Mouse (Mus musculus): ENCODE results near the gene Psmd4. TPM values are rescaled to one million over a fixed set of nuclear protein-coding genes. Genes with fewer than 3 reads are reported as not detected.

Gene Psmd4
- 279 and 281 TPM in 2 replicates for polyA plus RNA-seq (2015; fragmentation: Nextera tagmentation; extraction: Ambion mirVana)

GRCm38 (mm10) chr3:95042166-95042837 is at the start of gene Psmd4:
Psmd4 (minus strand) TSS chr3:95042614.
- H3K4me2 ChIP-seq (replicated peaks; ENCODE audit: low read depth, low read length), result peak within 1 kb of the TSS; percentile 70
- H3K9me3 ChIP-seq (ENCODE audit: low read length), result no peaks in the 10 kb centered on the region
- H3K36me3 ChIP-seq (ENCODE audit: insufficient read depth, low read length), result peaks cover 6% of the 10 kb centered on the region; the same call in 1 of the 2 replicates
- no peaks in the 10 kb centered on the region for H3K27me3 ChIP-seq (ENCODE audit: insufficient read depth, low read length)
- peak; percentile 99 for ATAC-seq (ENCODE audit: low FRiP score, low TSS enrichment)
- H3K9ac ChIP-seq (replicated peaks; ENCODE audit: low read length), result peak within 1 kb of the TSS; percentile 69
- H3K4me3 ChIP-seq (ENCODE audit: low read length), result peak within 1 kb of the TSS; percentile 64
- H3K4me1 ChIP-seq (ENCODE audit: insufficient read depth, low read length), result peaks cover 7% of the 10 kb centered on the region
- H3K27ac ChIP-seq (ENCODE audit: low read length), result peak within 1 kb of the TSS; percentile 69
- under 1% methylated on average over 36 of the region's 36 CpGs for WGBS

DNA sequence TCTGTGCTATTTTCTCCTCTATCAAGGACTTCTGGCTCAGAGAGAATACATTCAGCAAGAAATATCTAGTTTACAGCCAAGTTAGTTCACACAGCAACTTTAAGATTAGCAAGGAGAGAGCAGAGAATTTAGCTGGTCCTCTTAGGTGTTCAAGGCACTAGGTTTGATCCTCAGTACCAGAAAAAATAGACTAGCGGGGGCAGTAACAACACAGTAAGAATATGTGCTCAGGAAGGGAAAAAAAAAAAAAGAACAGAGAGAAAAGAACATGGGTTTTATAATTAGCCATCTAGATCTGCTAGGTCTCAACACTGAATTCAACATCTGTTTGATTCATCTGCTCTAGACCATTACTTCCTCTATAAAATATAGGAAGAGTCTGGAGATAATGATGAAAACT is 45.7 kb upstream of the Psmd4 start:
- no peak for ATAC-seq (ENCODE audit: low FRiP score, low TSS enrichment)
- no peak overlapping the region for H3K4me3 ChIP-seq (ENCODE audit: low read length)
- no peak overlapping the region for H3K27ac ChIP-seq (ENCODE audit: low read length)
- 96% methylated on average over 1 of the region's 1 CpGs for WGBS
- 0 out of 2 replicates have a peak, but pooled peaks cover 6% of the 10 kb centered on the region for H3K36me3 ChIP-seq (ENCODE audit: insufficient read depth, low read length)
- no peaks in the 10 kb centered on the region for H3K27me3 ChIP-seq (ENCODE audit: insufficient read depth, low read length)
- H3K4me1 ChIP-seq (ENCODE audit: insufficient read depth, low read length), result no peaks in the 10 kb centered on the region
- no peak overlapping the region for H3K9ac ChIP-seq (replicated peaks; ENCODE audit: low read length)
- H3K4me2 ChIP-seq (replicated peaks; ENCODE audit: low read depth, low read length), result no peak overlapping the region
- no peaks in the 10 kb centered on the region for H3K9me3 ChIP-seq (ENCODE audit: low read length)

DNA sequence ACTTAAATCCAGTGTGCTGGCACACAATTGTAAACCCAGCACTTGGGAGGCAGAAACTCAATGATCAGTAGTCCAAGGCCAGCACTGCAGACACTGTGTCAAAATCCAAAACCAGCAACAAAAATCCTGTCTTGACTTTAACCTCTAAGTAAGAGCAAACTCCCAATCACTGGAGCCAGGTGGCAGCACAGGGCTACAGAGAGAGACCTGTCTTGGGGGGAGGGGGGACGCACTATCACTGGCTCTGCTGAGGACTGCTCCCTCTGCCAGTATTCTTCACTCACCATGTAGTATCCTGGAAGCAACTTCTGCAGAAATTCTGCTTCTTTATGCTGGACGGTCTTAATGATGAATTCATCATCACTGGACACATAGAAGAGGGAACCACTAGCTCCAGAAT is 29.2 kb upstream of the Psmd4 start:
- Histone ChIP-seq H3K4me3 (ENCODE audit: low read length) (no peak overlapping the region), H3K9ac (replicated peaks; ENCODE audit: low read length) (no peak overlapping the region), H3K4me1 (ENCODE audit: insufficient read depth, low read length) (no peaks in the 10 kb centered on the region), H3K9me3 (ENCODE audit: low read length) (no peaks in the 10 kb centered on the region), H3K36me3 (ENCODE audit: insufficient read depth, low read length) (peaks cover 76% of the 10 kb centered on the region), H3K4me2 (replicated peaks; ENCODE audit: low read depth, low read length) (no peak overlapping the region), H3K27me3 (ENCODE audit: insufficient read depth, low read length) (no peaks in the 10 kb centered on the region), H3K27ac (ENCODE audit: low read length) (no peak overlapping the region)
- WGBS, result 83% methylated on average over 2 of the region's 2 CpGs
- no peak for ATAC-seq (ENCODE audit: low FRiP score, low TSS enrichment)

DNA sequence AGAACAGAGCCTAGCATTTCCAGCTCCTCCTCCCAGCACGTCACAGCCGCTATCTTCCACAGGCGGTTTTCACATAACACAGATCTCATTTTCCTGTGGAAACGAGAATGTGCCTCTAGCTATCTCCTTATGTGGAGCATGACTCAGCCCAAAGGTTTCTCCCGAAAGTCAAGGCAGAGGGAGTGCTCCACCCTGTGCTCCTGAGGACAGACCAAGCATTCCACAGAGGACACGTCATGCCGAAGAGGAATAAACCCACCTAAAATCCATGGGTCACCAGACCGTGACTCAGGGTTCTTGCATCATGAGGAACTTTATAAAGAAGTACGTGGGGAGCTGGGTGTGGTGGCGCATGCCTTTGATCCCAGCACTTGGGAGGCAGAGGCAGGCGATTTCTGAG is 24.2 kb upstream of the Psmd4 start:
- WGBS, result 90% methylated on average over 11 of the region's 11 CpGs
- Histone ChIP-seq H3K4me3 (ENCODE audit: low read length) (no peak overlapping the region), H3K4me2 (replicated peaks; ENCODE audit: low read depth, low read length) (no peak overlapping the region), H3K27ac (ENCODE audit: low read length) (no peak overlapping the region), H3K4me1 (ENCODE audit: insufficient read depth, low read length) (no peaks in the 10 kb centered on the region), H3K27me3 (ENCODE audit: insufficient read depth, low read length) (no peaks in the 10 kb centered on the region), H3K9me3 (ENCODE audit: low read length) (no peaks in the 10 kb centered on the region), H3K36me3 (ENCODE audit: insufficient read depth, low read length) (peaks cover 79% of the 10 kb centered on the region), H3K9ac (replicated peaks; ENCODE audit: low read length) (no peak overlapping the region)
- ATAC-seq (ENCODE audit: low FRiP score, low TSS enrichment), result no peak

GRCm38 (mm10) chr3:95066095-95066494 is 23.7 kb upstream of the Psmd4 start:
- no peaks in the 10 kb centered on the region for H3K27me3 ChIP-seq (ENCODE audit: insufficient read depth, low read length)
- H3K4me2 ChIP-seq (replicated peaks; ENCODE audit: low read depth, low read length), result no peak overlapping the region
- ATAC-seq (ENCODE audit: low FRiP score, low TSS enrichment), result no peak
- H3K4me3 ChIP-seq (ENCODE audit: low read length), result no peak overlapping the region
- no peak overlapping the region for H3K9ac ChIP-seq (replicated peaks; ENCODE audit: low read length)
- no peak overlapping the region for H3K27ac ChIP-seq (ENCODE audit: low read length)
- peaks cover 79% of the 10 kb centered on the region for H3K36me3 ChIP-seq (ENCODE audit: insufficient read depth, low read length)
- no peaks in the 10 kb centered on the region for H3K9me3 ChIP-seq (ENCODE audit: low read length)
- WGBS, result 87% methylated on average over 6 of the region's 6 CpGs
- H3K4me1 ChIP-seq (ENCODE audit: insufficient read depth, low read length), result no peaks in the 10 kb centered on the region

DNA sequence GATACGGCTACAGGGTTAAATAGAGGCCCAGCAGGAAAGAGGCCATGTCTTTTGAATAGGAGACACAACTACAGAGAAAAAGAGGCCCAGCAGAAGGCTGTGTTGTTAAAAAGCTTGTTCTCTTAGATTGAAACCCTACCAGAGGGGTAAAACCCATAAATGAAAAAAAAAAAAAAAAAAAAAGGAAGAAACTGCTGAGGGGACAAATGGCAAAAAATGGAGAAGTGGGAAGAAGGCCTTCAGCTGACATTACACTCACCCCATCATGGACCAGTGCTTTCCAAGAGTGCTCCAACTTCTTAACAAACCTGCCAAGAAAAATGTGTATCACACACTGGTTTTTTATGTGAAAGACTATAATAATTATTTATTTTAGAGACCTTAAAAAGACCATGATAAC is 23.1 kb upstream of the Psmd4 start:
- Histone ChIP-seq H3K4me3 (ENCODE audit: low read length) (no peak overlapping the region), H3K9ac (replicated peaks; ENCODE audit: low read length) (no peak overlapping the region), H3K4me1 (ENCODE audit: insufficient read depth, low read length) (no peaks in the 10 kb centered on the region), H3K27me3 (ENCODE audit: insufficient read depth, low read length) (no peaks in the 10 kb centered on the region), H3K27ac (ENCODE audit: low read length) (no peak overlapping the region), H3K4me2 (replicated peaks; ENCODE audit: low read depth, low read length) (no peak overlapping the region), H3K36me3 (ENCODE audit: insufficient read depth, low read length) (peaks cover 80% of the 10 kb centered on the region), H3K9me3 (ENCODE audit: low read length) (no peaks in the 10 kb centered on the region)
- no peak for ATAC-seq (ENCODE audit: low FRiP score, low TSS enrichment)
- 94% methylated on average over 1 of the region's 1 CpGs for WGBS

DNA sequence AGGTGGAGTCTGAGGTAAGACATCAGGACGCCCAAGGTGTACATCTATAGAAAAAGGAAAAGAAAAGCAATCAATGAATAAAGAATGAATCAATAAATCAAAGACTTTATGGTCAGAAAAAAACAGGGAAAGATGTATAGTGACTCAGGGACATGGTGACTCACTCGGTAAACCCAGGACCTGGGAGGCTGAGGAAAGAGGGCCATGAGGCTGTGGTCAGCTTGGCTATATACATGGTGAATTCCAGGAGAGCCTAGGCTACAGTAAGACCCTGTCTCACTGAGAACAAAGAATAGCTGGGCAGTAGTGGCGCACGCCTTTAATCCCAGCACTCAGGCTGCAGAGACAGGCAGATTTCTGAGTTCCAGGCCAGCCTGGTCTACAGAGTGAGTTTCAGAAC is 21.3 kb upstream of the Psmd4 start:
- Histone ChIP-seq H3K9me3 (ENCODE audit: low read length) (no peaks in the 10 kb centered on the region), H3K27me3 (ENCODE audit: insufficient read depth, low read length) (no peaks in the 10 kb centered on the region), H3K4me2 (replicated peaks; ENCODE audit: low read depth, low read length) (no peak overlapping the region), H3K4me3 (ENCODE audit: low read length) (no peak overlapping the region), H3K4me1 (ENCODE audit: insufficient read depth, low read length) (no peaks in the 10 kb centered on the region), H3K9ac (replicated peaks; ENCODE audit: low read length) (no peak overlapping the region), H3K36me3 (ENCODE audit: insufficient read depth, low read length) (peaks cover 80% of the 10 kb centered on the region), H3K27ac (ENCODE audit: low read length) (no peak overlapping the region)
- WGBS, result 89% methylated on average over 4 of the region's 4 CpGs
- ATAC-seq (ENCODE audit: low FRiP score, low TSS enrichment), result no peak

GRCm38 (mm10) chr3:95058078-95058477 is 15.7 kb upstream of the Psmd4 start:
- WGBS, result 80% methylated on average over 8 of the region's 8 CpGs
- Histone ChIP-seq H3K4me1 (ENCODE audit: insufficient read depth, low read length) (peaks cover 6% of the 10 kb centered on the region; the same call in 1 of the 2 replicates), H3K9me3 (ENCODE audit: low read length) (no peaks in the 10 kb centered on the region), H3K27me3 (ENCODE audit: insufficient read depth, low read length) (no peaks in the 10 kb centered on the region), H3K9ac (replicated peaks; ENCODE audit: low read length) (no peak overlapping the region), H3K27ac (ENCODE audit: low read length) (no peak overlapping the region), H3K36me3 (ENCODE audit: insufficient read depth, low read length) (peaks cover 45% of the 10 kb centered on the region), H3K4me2 (replicated peaks; ENCODE audit: low read depth, low read length) (no peak overlapping the region), H3K4me3 (ENCODE audit: low read length) (no peak overlapping the region)
- no peak for ATAC-seq (ENCODE audit: low FRiP score, low TSS enrichment)

GRCm38 (mm10) chr3:95056275-95056674 is 13.9 kb upstream of the Psmd4 start:
- H3K36me3 ChIP-seq (ENCODE audit: insufficient read depth, low read length), result peaks cover 29% of the 10 kb centered on the region
- no peak for ATAC-seq (ENCODE audit: low FRiP score, low TSS enrichment)

GRCm38 (mm10) chr3:95054481-95055260 is 12.3 kb upstream of the Psmd4 start:
- no peak overlapping the region for H3K4me2 ChIP-seq (replicated peaks; ENCODE audit: low read depth, low read length)
- ATAC-seq (ENCODE audit: low FRiP score, low TSS enrichment), result no peak
- H3K27me3 ChIP-seq (ENCODE audit: insufficient read depth, low read length), result no peaks in the 10 kb centered on the region
- peaks cover 13% of the 10 kb centered on the region for H3K36me3 ChIP-seq (ENCODE audit: insufficient read depth, low read length)
- peaks cover 6% of the 10 kb centered on the region; the same call in 1 of the 2 replicates for H3K4me1 ChIP-seq (ENCODE audit: insufficient read depth, low read length)
- H3K9ac ChIP-seq (replicated peaks; ENCODE audit: low read length), result no peak overlapping the region
- H3K27ac ChIP-seq (ENCODE audit: low read length), result peak overlapping the region; percentile 15
- 58% methylated on average over 10 of the region's 10 CpGs for WGBS
- H3K4me3 ChIP-seq (ENCODE audit: low read length), result no peak overlapping the region
- H3K9me3 ChIP-seq (ENCODE audit: low read length), result no peaks in the 10 kb centered on the region

More at GRCm38 (mm10) chr3:95056275-95056674, 13.9 kb upstream of the Psmd4 start:
- H3K4me1 ChIP-seq (ENCODE audit: insufficient read depth, low read length), result peaks cover 6% of the 10 kb centered on the region; the same call in 1 of the 2 replicates
- H3K9ac ChIP-seq (replicated peaks; ENCODE audit: low read length), result no peak overlapping the region
- H3K4me2 ChIP-seq (replicated peaks; ENCODE audit: low read depth, low read length), result no peak overlapping the region
- no peak overlapping the region for H3K4me3 ChIP-seq (ENCODE audit: low read length)
- H3K9me3 ChIP-seq (ENCODE audit: low read length), result no peaks in the 10 kb centered on the region
- 86% methylated on average over 7 of the region's 7 CpGs for WGBS
- H3K27ac ChIP-seq (ENCODE audit: low read length), result no peak overlapping the region
- H3K27me3 ChIP-seq (ENCODE audit: insufficient read depth, low read length), result no peaks in the 10 kb centered on the region
